Mouse (Mus musculus): ENCODE results near the gene Cacnb1. TPM values are rescaled to one million over a fixed set of nuclear protein-coding genes. Genes with fewer than 3 reads are reported as not detected.

Gene Cacnb1
- 0.73 and 0.88 TPM in 2 replicates for polyA plus RNA-seq (2015; fragmentation: Nextera tagmentation; extraction: Ambion mirVana)

DNA sequence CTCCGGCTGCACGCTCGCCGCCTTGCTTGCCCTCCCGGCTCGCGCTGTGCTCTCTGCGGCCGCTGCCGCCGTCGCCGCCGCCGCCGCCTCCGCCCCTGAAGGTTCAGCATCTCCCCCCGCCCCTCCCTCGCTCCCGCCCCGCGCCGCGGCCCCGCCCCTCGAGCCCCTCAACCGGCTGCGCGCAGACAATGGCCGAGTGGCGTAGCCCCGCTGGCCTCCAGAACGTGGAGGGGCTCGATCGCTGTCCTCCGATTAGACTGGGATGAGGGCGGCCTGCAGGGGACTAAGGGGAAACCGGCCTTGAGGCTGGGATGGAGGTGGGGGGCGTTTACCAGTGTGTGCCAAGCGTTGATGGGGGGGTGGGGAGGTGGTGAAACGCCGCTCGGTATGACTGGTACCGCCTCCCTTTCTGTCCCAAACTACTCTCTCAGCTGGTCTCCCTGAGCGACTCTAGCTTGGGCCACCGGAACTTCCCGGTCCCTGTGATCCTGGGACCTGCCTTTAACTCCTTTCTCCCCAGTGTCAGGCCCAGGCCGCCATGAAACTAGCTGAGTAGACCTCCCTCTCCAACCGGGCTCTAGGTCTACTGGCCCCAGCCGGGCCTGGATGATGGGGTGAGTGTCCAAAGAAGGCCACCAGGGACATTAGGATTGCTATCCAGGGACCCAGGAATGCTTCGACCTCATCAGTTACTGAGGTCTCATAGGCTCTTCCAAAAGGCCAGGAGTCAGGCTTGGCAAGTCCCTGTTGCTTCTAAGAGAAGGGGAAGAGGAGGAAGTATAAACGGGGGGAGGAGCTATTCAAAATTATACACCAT lies at the start of gene Cacnb1:
TSS of gene Cacnb1 (minus strand) at position 480 of the 817 bp plus-strand sequence.
- H3K36me3 ChIP-seq: no peaks in the 10 kb centered on the region
- peak within 1 kb of the TSS; percentile 95 for H3K4me2 ChIP-seq
- H3K4me1 ChIP-seq (replicated peaks): peaks cover 44% of the 10 kb centered on the region
- WGBS (ENCODE audit: insufficient replicate concordance): 2% methylated on average over 51 of the region's 52 CpGs
- 0 out of 2 replicates have a peak, but pooled peaks have one; percentile 8 for ATAC-seq (ENCODE audit: low read depth)
- H3K27ac ChIP-seq: peak within 1 kb of the TSS; percentile 32
- peak within 1 kb of the TSS; percentile 65 for H3K4me3 ChIP-seq (replicated peaks)
- no peaks in the 10 kb centered on the region for H3K9me3 ChIP-seq (replicated peaks)
- DNase-seq: no peak
- H3K27me3 ChIP-seq: peaks cover 52% of the 10 kb centered on the region
- H3K9ac ChIP-seq: peak within 1 kb of the TSS; percentile 72

DNA sequence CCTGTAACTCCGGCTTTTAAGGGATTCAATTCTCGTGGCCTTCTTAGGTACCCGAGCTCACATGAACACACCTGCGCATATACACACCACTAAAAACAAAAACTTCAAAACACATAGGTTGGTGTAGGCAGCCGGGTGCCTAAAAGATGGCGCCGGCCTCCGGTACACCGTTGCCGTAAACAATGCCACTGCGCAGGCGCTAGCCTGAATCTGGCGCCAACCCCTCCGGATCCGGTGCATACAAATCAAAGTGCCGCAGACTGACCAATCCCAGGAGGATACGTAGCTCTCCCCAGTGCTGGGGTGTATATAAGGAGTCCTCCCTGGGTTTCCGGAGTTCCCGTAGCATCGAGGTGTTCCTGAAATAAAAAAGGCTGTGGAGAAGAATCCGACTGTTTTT lies 44.4 kb upstream of the Cacnb1 start:
- no peak overlapping the region for H3K4me3 ChIP-seq (replicated peaks)
- H3K36me3 ChIP-seq: no peaks in the 10 kb centered on the region
- DNase-seq: peak; percentile 18
- no peak overlapping the region for H3K4me2 ChIP-seq
- H3K9ac ChIP-seq: no peak overlapping the region
- no peaks in the 10 kb centered on the region for H3K27me3 ChIP-seq
- no peaks in the 10 kb centered on the region for H3K9me3 ChIP-seq (replicated peaks)
- ATAC-seq (ENCODE audit: low read depth): no peak
- 83% methylated on average over 21 of the region's 21 CpGs for WGBS (ENCODE audit: insufficient replicate concordance)
- H3K4me1 ChIP-seq (replicated peaks): no peaks in the 10 kb centered on the region
- no peak overlapping the region for H3K27ac ChIP-seq

DNA sequence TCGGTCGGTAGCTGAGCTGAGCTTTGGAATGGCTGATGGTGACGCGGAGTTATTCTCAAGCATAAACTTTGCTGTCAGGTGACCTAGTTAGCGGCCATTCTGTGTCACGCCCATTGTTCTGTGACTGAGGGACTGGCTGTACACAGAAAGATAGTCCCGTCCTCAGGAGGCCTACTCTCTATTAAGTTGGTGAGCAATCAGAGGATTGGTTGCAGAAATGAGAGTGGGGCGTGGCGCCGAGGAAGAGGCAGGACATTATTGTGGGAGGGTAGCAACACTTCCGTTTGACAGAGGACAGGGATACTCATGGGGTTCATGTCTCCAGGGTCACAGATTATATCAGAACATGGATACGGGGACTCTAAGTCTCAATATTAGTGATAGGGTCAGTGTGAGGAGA lies 43.4 kb upstream of the Cacnb1 start:
- Histone ChIP-seq H3K9me3 (replicated peaks) (no peaks in the 10 kb centered on the region), H3K36me3 (no peaks in the 10 kb centered on the region), H3K27ac (no peak overlapping the region), H3K4me1 (replicated peaks) (no peaks in the 10 kb centered on the region), H3K4me2 (no peak overlapping the region), H3K27me3 (no peaks in the 10 kb centered on the region), H3K4me3 (replicated peaks) (no peak overlapping the region), H3K9ac (no peak overlapping the region)
- DNase-seq (no peak), ATAC-seq (ENCODE audit: low read depth) (no peak)
- WGBS (ENCODE audit: insufficient replicate concordance): 82% methylated on average over 12 of the region's 12 CpGs

DNA sequence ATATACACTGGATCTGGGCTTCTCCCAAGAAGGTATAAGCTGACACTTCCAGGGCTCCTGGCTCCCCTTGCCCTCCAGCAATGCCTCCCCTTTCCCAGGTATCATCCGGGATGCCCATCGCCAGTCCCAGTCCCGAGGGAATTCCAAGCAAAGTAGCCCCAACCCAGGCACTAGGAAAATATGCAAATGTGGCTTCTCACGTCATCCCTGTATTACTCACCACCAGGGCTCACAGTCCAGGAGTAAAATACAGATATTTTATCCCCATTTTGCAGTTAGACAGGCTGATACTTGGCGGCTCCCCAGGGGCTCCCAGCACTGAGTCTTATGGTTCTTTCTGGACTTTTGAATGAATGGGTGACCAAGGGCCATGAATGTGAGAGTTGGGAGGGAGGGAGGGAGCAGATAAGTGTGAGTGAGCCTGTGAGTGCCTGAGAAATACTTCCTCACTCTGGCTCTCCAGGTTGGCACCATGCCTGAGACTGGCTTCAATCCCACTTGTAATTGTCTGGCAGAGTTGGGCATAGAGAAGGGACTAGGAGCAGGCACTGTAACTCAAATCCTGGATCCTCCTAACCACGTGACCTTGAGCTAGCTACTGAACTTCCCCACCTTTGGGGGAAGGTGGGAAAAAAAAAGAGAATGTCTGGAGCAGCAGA lies 39.2 kb upstream of the Cacnb1 start:
- H3K4me1 ChIP-seq (replicated peaks): no peaks in the 10 kb centered on the region
- DNase-seq (no peak), ATAC-seq (ENCODE audit: low read depth) (no peak)

DNA sequence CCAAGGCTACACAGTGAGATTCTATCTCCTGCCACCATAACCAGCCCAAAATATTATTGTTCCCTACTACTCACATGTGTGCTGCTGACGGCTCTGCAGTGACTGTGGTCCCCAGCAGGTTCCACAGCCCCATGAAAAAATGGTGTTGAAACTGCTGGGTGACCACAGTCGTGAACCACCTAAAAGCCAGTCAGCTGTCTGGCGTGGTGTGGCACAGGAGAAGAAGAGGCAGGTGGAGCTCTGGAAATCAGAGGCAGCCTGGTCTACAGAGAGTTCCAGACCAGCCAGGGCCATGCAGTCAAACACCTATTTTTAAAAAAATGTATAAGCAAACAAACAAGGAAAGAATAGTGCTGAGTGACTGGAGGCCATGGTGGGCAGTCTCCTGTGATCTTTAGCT lies 38.6 kb upstream of the Cacnb1 start:
- Histone ChIP-seq H3K27me3 (peaks cover 18% of the 10 kb centered on the region), H3K27ac (no peak overlapping the region), H3K4me1 (replicated peaks) (no peaks in the 10 kb centered on the region), H3K36me3 (no peaks in the 10 kb centered on the region), H3K4me2 (no peak overlapping the region), H3K9me3 (replicated peaks) (no peaks in the 10 kb centered on the region), H3K4me3 (replicated peaks) (no peak overlapping the region), H3K9ac (no peak overlapping the region)
- WGBS (ENCODE audit: insufficient replicate concordance): 41% methylated on average over 3 of the region's 3 CpGs
- no peak for ATAC-seq (ENCODE audit: low read depth)
- DNase-seq: no peak

More for the DNA sequence above, 39.2 kb upstream of the Cacnb1 start:
- Histone ChIP-seq H3K36me3 (no peaks in the 10 kb centered on the region), H3K27ac (no peak overlapping the region), H3K4me3 (replicated peaks) (no peak overlapping the region), H3K9me3 (replicated peaks) (no peaks in the 10 kb centered on the region), H3K4me2 (no peak overlapping the region), H3K9ac (no peak overlapping the region), H3K27me3 (peaks cover 12% of the 10 kb centered on the region)
- 48% methylated on average over 6 of the region's 6 CpGs for WGBS (ENCODE audit: insufficient replicate concordance)

DNA sequence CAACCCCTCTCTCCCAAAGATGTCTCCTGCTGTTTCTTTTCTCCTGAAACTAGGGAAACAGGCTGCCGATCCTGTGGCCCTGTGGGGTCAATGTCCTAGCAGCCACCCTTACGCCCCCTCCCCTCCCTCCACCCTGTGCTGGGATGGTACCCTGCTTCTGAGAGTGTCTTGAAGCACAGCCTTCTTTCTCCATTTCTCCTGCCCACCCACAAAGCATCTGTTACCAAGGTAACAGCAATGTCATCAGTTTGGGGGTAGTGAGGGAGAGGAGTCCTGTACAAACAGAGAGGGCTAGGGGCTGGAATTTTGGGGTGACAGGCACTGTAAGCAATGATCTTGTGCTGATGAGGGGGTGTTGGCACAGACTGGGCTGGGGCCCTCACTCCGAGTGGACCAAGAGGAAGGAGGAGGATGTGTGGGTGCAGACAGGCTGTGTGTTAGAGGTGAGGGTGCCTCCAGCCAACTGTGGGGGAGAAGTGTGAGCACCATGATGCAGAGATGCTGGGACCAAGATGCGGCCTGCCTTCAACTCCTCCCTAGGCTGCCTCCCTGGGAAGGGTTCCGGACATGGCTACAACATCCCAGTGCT lies 37.4 kb upstream of the Cacnb1 start:
- H3K27ac ChIP-seq: no peak overlapping the region
- WGBS (ENCODE audit: insufficient replicate concordance): 57% methylated on average over 5 of the region's 5 CpGs
- H3K4me1 ChIP-seq (replicated peaks): no peaks in the 10 kb centered on the region
- H3K4me2 ChIP-seq: no peak overlapping the region
- no peaks in the 10 kb centered on the region for H3K36me3 ChIP-seq
- DNase-seq (no peak), ATAC-seq (ENCODE audit: low read depth) (no peak)
- H3K9ac ChIP-seq: no peak overlapping the region
- H3K9me3 ChIP-seq (replicated peaks): no peaks in the 10 kb centered on the region
- peaks cover 28% of the 10 kb centered on the region for H3K27me3 ChIP-seq
- no peak overlapping the region for H3K4me3 ChIP-seq (replicated peaks)

DNA sequence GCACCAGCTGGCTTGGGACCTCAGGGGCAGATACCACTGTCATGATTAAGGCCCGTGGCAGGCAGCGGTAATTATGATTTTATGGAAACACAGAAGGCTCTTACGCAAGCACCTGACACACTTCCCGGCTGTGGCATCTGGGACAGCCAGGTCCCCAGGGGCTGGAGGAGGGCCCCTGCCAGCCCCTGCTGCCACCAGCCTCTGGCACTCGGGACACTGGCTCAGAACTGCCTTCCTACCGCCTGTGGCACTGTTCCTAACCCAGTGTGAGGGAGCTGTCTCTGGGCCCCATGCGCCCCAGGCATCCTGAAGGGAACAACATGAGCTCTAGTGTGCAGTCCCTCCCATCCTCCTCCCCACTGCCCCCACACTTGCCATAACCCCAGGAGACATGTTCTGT lies 36.8 kb upstream of the Cacnb1 start:
- Histone ChIP-seq H3K4me1 (replicated peaks) (no peaks in the 10 kb centered on the region), H3K27me3 (peaks cover 33% of the 10 kb centered on the region), H3K36me3 (no peaks in the 10 kb centered on the region), H3K4me3 (replicated peaks) (no peak overlapping the region), H3K4me2 (no peak overlapping the region), H3K9ac (no peak overlapping the region), H3K27ac (no peak overlapping the region), H3K9me3 (replicated peaks) (no peaks in the 10 kb centered on the region)
- DNase-seq: no peak
- ATAC-seq (ENCODE audit: low read depth): no peak
- WGBS (ENCODE audit: insufficient replicate concordance): 59% methylated on average over 7 of the region's 7 CpGs

DNA sequence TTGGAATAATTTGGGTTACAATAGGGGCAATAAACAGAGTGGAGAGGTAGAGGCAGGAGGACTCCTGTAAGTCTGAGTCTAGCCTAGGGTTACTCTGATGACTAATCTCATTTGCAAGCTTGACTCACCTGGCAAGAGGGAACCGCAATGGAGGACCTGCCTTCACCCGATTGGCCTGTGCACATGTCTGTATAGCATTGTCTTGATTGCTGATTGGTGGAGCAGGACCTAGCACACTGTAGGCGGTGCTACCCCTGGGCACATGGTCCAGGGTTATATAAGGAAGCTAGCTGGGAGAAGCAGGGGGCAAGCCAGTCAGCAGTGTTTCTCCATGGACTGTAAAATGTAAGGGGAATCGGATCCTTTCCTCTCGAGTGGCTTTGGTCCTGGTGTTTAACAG lies 35.2 kb upstream of the Cacnb1 start:
- H3K27ac ChIP-seq: no peak overlapping the region
- ATAC-seq (ENCODE audit: low read depth) (no peak), DNase-seq (no peak)
- peaks cover 4% of the 10 kb centered on the region for H3K4me1 ChIP-seq (replicated peaks)
- peaks cover 50% of the 10 kb centered on the region for H3K27me3 ChIP-seq
- no peaks in the 10 kb centered on the region for H3K9me3 ChIP-seq (replicated peaks)
- no peaks in the 10 kb centered on the region for H3K36me3 ChIP-seq
- H3K4me3 ChIP-seq (replicated peaks): no peak overlapping the region
- 57% methylated on average over 5 of the region's 5 CpGs for WGBS (ENCODE audit: insufficient replicate concordance)
- H3K4me2 ChIP-seq: no peak overlapping the region
- H3K9ac ChIP-seq: no peak overlapping the region

DNA sequence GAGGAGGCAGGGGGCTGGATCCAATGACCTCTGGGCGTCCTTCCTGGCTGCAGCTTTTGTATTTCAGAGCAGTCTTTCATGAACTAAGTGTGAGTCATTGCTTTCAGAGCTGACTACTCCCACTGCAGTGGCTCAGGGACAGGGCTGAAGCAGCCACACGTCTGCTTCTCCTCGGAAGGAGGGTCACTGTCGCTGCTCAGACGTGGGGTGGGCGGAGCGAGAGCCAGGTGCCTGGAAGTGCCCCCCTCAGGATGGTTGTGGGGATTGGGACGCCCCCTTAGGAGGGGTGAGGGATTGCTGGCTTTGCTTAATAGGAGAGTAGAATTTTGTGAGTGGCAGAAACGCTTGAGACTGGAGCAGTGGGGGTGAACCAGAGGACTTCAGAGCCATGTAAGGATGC lies 34.6 kb upstream of the Cacnb1 start:
- ATAC-seq (ENCODE audit: low read depth) (no peak), DNase-seq (no peak)
- Histone ChIP-seq H3K9ac (no peak overlapping the region), H3K9me3 (replicated peaks) (no peaks in the 10 kb centered on the region), H3K4me3 (replicated peaks) (no peak overlapping the region), H3K27me3 (peaks cover 55% of the 10 kb centered on the region), H3K4me2 (no peak overlapping the region), H3K27ac (no peak overlapping the region), H3K4me1 (replicated peaks) (peaks cover 9% of the 10 kb centered on the region), H3K36me3 (no peaks in the 10 kb centered on the region)
- WGBS (ENCODE audit: insufficient replicate concordance): 27% methylated on average over 9 of the region's 9 CpGs

DNA sequence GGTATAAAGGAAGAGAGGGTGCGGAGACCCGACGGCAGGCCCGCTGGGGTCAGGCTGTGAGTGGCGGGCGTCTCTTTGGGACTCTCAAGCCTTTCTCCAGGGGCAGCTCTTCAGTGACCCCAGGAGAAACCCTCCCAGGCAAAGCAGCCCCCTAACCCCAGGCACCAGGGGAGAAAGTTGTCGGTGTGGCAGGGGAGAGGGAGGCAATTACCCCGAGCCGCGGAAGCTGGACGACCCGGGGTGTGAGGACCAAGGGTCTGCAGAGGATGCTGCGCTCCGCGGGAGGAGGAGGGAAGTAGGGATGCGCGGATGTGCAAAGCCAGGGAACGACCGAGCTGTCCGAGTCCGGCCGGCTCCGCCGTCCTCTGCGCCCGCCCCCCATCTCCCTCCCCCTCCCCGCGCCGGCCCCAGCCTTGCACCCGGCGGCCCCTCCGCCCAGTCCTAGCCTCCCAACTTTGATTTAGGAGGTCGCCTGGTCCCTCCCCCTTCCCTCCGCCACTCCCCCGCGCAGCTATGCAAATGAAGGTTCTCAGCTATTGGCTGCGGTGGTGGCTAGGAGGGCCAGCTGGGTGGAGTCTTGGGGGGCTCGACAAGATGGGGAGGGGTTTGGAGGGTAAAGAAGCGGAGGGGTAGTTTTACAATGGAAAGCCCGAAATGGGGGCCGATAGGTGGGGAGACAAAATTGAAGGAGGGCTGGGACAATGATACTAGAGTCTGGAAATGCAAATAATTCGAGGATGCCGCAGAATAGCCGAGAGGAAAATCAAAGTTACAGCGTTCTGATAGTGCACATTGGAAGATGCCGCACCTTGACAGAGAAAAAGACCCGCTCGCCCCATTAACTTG lies 30.4 kb upstream of the Cacnb1 start, which contains the start of gene Stac2:
TSS of gene Stac2 (minus strand) at position 474 of the 846 bp plus-strand sequence.
- no peaks in the 10 kb centered on the region for H3K9me3 ChIP-seq (replicated peaks)
- DNase-seq (no peak), ATAC-seq (ENCODE audit: low read depth) (peak; percentile 59)
- no peak within 1 kb of the TSS for H3K27ac ChIP-seq
- peaks cover 18% of the 10 kb centered on the region for H3K4me1 ChIP-seq (replicated peaks)
- no peaks in the 10 kb centered on the region for H3K36me3 ChIP-seq
- peak within 1 kb of the TSS; percentile 50 for H3K4me2 ChIP-seq
- 4% methylated on average over 36 of the region's 48 CpGs for WGBS (ENCODE audit: insufficient replicate concordance)
- peaks cover 89% of the 10 kb centered on the region for H3K27me3 ChIP-seq
- H3K9ac ChIP-seq: no peak within 1 kb of the TSS
- H3K4me3 ChIP-seq (replicated peaks): peak within 1 kb of the TSS; percentile 38
